Mouse (Mus musculus) olfactory bulb, adult 2 months (tissue): ENCODE measurements around the gene Fars2.

ENCODE experiments used
- CTCF ChIP-seq: fragments of 200-500 bp; IDR thresholded peaks from 2 replicates; pipeline ENCODE4 v1.5.1; 2012; ENCODE audit warnings: low read depth, mild to moderate bottlenecking, low read length, moderate library complexity; ENCODE audit not compliant: insufficient read depth
- POLR2A ChIP-seq: fragments of 200-500 bp; IDR thresholded peaks from 2 replicates; pipeline ENCODE4 v1.6.1; 2012; ENCODE audit warnings: mild to moderate bottlenecking, low read depth, low read length, moderate library complexity; ENCODE audit not compliant: insufficient read depth

GRCm38 (mm10) chr13:36735901-36736618 is 618.8 kb downstream of the Fars2 start:
- no peak for TF ChIP-seq CTCF
- no peak for TF ChIP-seq POLR2A
